In genomic region chr6:29206006-29206405, GRCm38 (mm10) we compare ENCODE assay signal across 11 mouse cellular contexts.
"Had no signal": no experiment of that assay in that cellular context is flagged by ENCODE, and none has a peak within 500 bp of the region (broad histone marks: within the 10 kb centered on the region; RNA-seq: fewer than 3 reads in every experiment).

No protein-coding gene starts in this region.

- H3K9ac ChIP-seq: limb, embryonic 12.5 days; liver, embryonic 15.5 days; midbrain, embryonic 15.5 days; neural tube, embryonic 12.5 days had no signal

- H3K4me3 ChIP-seq: limb, embryonic 12.5 days; liver, embryonic 15.5 days; midbrain, embryonic 15.5 days; neural tube, embryonic 12.5 days had no signal

- H3K36me3 ChIP-seq: liver, embryonic 15.5 days had no signal

- H3K27me3 ChIP-seq: limb, embryonic 12.5 days; midbrain, embryonic 15.5 days; neural tube, embryonic 12.5 days had no signal

- H3K4me2 ChIP-seq: limb, embryonic 12.5 days; liver, embryonic 15.5 days; midbrain, embryonic 15.5 days; neural tube, embryonic 12.5 days had no signal

- DNase-seq: kidney, adult 9 months; layer of hippocampus, adult 9-11 months; layer of hippocampus, postnatal 36 days; lung, adult 2 months; lung, postnatal 36 days; thymus, postnatal 36 days had no signal

- H3K4me1 ChIP-seq: liver, embryonic 15.5 days had no signal

- H3K9me3 ChIP-seq: limb, embryonic 12.5 days; liver, embryonic 15.5 days; midbrain, embryonic 15.5 days; neural tube, embryonic 12.5 days had no signal

- H3K27ac ChIP-seq: kidney, postnatal 0 days; limb, embryonic 12.5 days; liver, embryonic 15.5 days; midbrain, embryonic 15.5 days; neural tube, embryonic 12.5 days had no signal
